Mouse (Mus musculus) liver, adult 2 months (tissue): ENCODE results near the gene Kif28. TPM values are rescaled to one million over a fixed set of nuclear protein-coding genes. Genes with fewer than 3 reads are reported as not detected.
A peak's percentile ranks its signal among the peaks of the same experiment; 100 is the strongest.
"Not testable (repeated sequence)": the region's sequence is repeated elsewhere in the genome, so short reads cannot be mapped to it uniquely, and the experiment has no call there.

Source experiments
- DNase-seq: peaks from one replicate; pipeline ENCODE4 v3.0.0-alpha.2; 2011; ENCODE audit warnings: low read depth, low spot score; ENCODE audit errors: extremely low read depth
- H3K27ac ChIP-seq: fragments of 200-500 bp; replicated peaks from 2 replicates; pipeline ENCODE4 v1.5.1; 2012; ENCODE audit warnings: low read depth, mild to moderate bottlenecking, control low read depth, inconsistent platforms, low read length; ENCODE audit not compliant: insufficient read depth
- H3K27me3 ChIP-seq: fragments of 200-500 bp; 2 replicates; pipeline ENCODE4 v1.6.1; 2012; ENCODE audit warnings: mild to moderate bottlenecking, moderate library complexity, low read length, inconsistent platforms; ENCODE audit not compliant: control insufficient read depth, insufficient read depth
- H3K36me3 ChIP-seq: fragments of 200-500 bp; 2 replicates; pipeline ENCODE4 v1.6.1; 2012; ENCODE audit warnings: low read length, inconsistent platforms; ENCODE audit not compliant: control insufficient read depth, insufficient read depth
- H3K4me1 ChIP-seq: fragments of 200-500 bp; 2 replicates; pipeline ENCODE4 v1.6.1; 2011; ENCODE audit warnings: low read length; ENCODE audit not compliant: control insufficient read depth, insufficient read depth
- H3K4me3 ChIP-seq: fragments of 200-500 bp; 2 replicates; pipeline ENCODE4 v1.5.1; 2011; ENCODE audit warnings: low read depth, mild to moderate bottlenecking, control low read depth, low read length, moderate library complexity; ENCODE audit not compliant: insufficient read depth
- H3K79me2 ChIP-seq: fragments of 200-500 bp; 2 replicates; pipeline ENCODE4 v1.6.1; 2012; ENCODE audit warnings: inconsistent platforms, mild to moderate bottlenecking, low read length, moderate library complexity; ENCODE audit not compliant: control insufficient read depth, insufficient read depth
- H3K9ac ChIP-seq: fragments of 200-500 bp; 2 replicates; pipeline ENCODE4 v1.6.1; 2012; ENCODE audit warnings: low read depth, mild to moderate bottlenecking, control low read depth, inconsistent platforms, low read length
- CTCF ChIP-seq: fragments of 200-500 bp; IDR thresholded peaks from 2 replicates; pipeline ENCODE4 v1.5.1; 2011; ENCODE audit warnings: low read depth, low read length, control low read depth
- POLR2A ChIP-seq: fragments of 200-500 bp; IDR thresholded peaks from 2 replicates; pipeline ENCODE4 v1.6.1; 2011; ENCODE audit warnings: low read length, control low read depth; ENCODE audit not compliant: insufficient read depth; ENCODE audit errors: extremely low read depth
- WGBS: fragments of 180-500 bp; shearing (Covaris S2); methylation state at CpG from one replicate; pipeline ENCODE4 v1.1.7; 2018; 5-methylcytosine and 5-hydroxymethylcytosine counted together
- polyA plus RNA-seq: library from polyadenylated mRNA; depleted of rRNA; stranded (reverse); fragments of >200 nt; gene quantifications from 2 replicates; pipeline ENCODE4 v1.2.3, GENCODE M21; 2012
- total RNA-seq: library from RNA; depleted of rRNA; stranded (reverse); fragments of >200 nt; gene quantifications from 2 replicates; pipeline ENCODE4 v1.2.3, GENCODE M21; 2014

Gene Kif28
- total and polyA plus RNA-seq, 2 experiments = not detected

- Histone ChIP-seq H3K4me3 (no peak overlapping the region), H3K9ac (no peak overlapping the region), H3K4me1 (no peaks in the 10 kb centered on the region), H3K36me3 (no peaks in the 10 kb centered on the region), H3K27ac (no peak overlapping the region), H3K27me3 (no peaks in the 10 kb centered on the region), H3K79me2 (no peaks in the 10 kb centered on the region)
- DNase-seq = no peak
- WGBS = 81% methylated on average over 6 of the region's 6 CpGs
- no peak for TF ChIP-seq POLR2A
- no peak for TF ChIP-seq CTCF
Observed at GRCm38 (mm10) chr1:179686348-179686747, 58.7 kb downstream of the Kif28 start.

GRCm38 (mm10) chr1:179682753-179683152, 62.3 kb downstream of the Kif28 start:
- H3K4me1 ChIP-seq, H3K79me2 ChIP-seq, H3K27me3 ChIP-seq, H3K9ac ChIP-seq, H3K4me3 ChIP-seq, H3K27ac ChIP-seq, DNase-seq, H3K36me3 ChIP-seq: not testable (repeated sequence)
- 86% methylated on average over 10 of the region's 10 CpGs for WGBS

- no peaks in the 10 kb centered on the region for H3K79me2 ChIP-seq
- no peak overlapping the region for H3K9ac ChIP-seq
- TF ChIP-seq CTCF = no peak
- no peak for TF ChIP-seq POLR2A
- no peak overlapping the region for H3K27ac ChIP-seq
- no peaks in the 10 kb centered on the region; the same call in 1 of the 2 replicates for H3K36me3 ChIP-seq
- no peaks in the 10 kb centered on the region for H3K27me3 ChIP-seq
- DNase-seq = no peak
- WGBS = 98% methylated on average over 4 of the region's 4 CpGs
- no peak overlapping the region for H3K4me3 ChIP-seq
- H3K4me1 ChIP-seq = no peaks in the 10 kb centered on the region
Observed at GRCm38 (mm10) chr1:179679326-179679725, 65.7 kb downstream of the Kif28 start.

GRCm38 (mm10) chr1:179677031-179677430, 68.0 kb downstream of the Kif28 start:
- no peaks in the 10 kb centered on the region; the same call in 1 of the 2 replicates for H3K36me3 ChIP-seq
- no peaks in the 10 kb centered on the region for H3K4me1 ChIP-seq
- no peaks in the 10 kb centered on the region for H3K27me3 ChIP-seq
- no peak overlapping the region for H3K9ac ChIP-seq
- TF ChIP-seq CTCF (no peak), POLR2A (no peak)
- H3K79me2 ChIP-seq = no peaks in the 10 kb centered on the region
- no peak overlapping the region for H3K27ac ChIP-seq
- no peak overlapping the region for H3K4me3 ChIP-seq
- WGBS = 97% methylated on average over 2 of the region's 2 CpGs
- no peak for DNase-seq

- Histone ChIP-seq H3K79me2 (no peaks in the 10 kb centered on the region), H3K9ac (no peak overlapping the region), H3K36me3 (no peaks in the 10 kb centered on the region; the same call in 1 of the 2 replicates), H3K27me3 (no peaks in the 10 kb centered on the region), H3K27ac (no peak overlapping the region), H3K4me3 (no peak overlapping the region), H3K4me1 (no peaks in the 10 kb centered on the region)
- WGBS = 91% methylated on average over 3 of the region's 3 CpGs
- no peak for DNase-seq
- TF ChIP-seq CTCF (no peak), POLR2A (no peak)
Observed at GRCm38 (mm10) chr1:179674355-179674754, 70.7 kb downstream of the Kif28 start.

- H3K27ac ChIP-seq = no peak overlapping the region
- no peaks in the 10 kb centered on the region for H3K36me3 ChIP-seq
- no peak for DNase-seq
- H3K79me2 ChIP-seq = no peaks in the 10 kb centered on the region
- H3K9ac ChIP-seq = no peak overlapping the region; the same call in 1 of the 2 replicates
- TF ChIP-seq CTCF (no peak), POLR2A (no peak)
- H3K4me1 ChIP-seq = no peaks in the 10 kb centered on the region
- no peaks in the 10 kb centered on the region for H3K27me3 ChIP-seq
- H3K4me3 ChIP-seq = peak overlapping the region; percentile 74; the same call in 1 of the 2 replicates
- 49% methylated on average over 12 of the region's 12 CpGs for WGBS
Observed at GRCm38 (mm10) chr1:179668836-179669537, 76.1 kb downstream of the Kif28 start.
